Mouse (Mus musculus) spleen, adult 2 months (tissue): ENCODE data around the gene Arpc2.

Experiments
- CTCF ChIP-seq: fragments of 200-500 bp; IDR thresholded peaks from 2 replicates; pipeline ENCODE4 v1.5.1; 2011; ENCODE audit warnings: mild to moderate bottlenecking, inconsistent platforms; ENCODE audit not compliant: insufficient read depth, insufficient read length, insufficient replicate concordance; ENCODE audit errors: extremely low read depth
- POLR2A ChIP-seq: fragments of 200-500 bp; IDR thresholded peaks from 2 replicates; pipeline ENCODE4 v1.6.1; 2011; ENCODE audit warnings: low read depth, low read length, inconsistent platforms

DNA sequence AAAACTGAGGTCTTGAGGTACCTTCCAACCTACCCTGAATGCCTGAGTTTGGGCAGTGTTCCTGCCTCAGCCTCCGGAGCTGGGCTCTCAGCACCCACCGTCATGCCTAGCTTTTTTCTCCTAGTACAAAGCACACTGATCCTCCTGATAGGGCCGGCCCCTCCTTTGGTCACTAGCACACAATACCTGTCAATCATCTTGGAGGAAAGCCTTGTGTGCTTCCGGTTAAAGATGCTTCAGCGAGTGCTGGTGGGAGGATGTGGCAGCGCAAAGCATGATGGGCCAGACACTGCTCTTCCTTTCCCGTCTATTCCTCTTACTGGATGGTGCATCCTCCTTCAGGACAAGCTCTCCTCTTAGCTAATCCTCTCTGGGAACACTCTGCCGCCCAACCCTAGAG lies 29.2 kb upstream of the Arpc2 start:
- no peak for TF ChIP-seq CTCF
- TF ChIP-seq POLR2A = no peak
